Comparison of ENCODE assay signal across 17 mouse cellular contexts in the genomic region with DNA sequence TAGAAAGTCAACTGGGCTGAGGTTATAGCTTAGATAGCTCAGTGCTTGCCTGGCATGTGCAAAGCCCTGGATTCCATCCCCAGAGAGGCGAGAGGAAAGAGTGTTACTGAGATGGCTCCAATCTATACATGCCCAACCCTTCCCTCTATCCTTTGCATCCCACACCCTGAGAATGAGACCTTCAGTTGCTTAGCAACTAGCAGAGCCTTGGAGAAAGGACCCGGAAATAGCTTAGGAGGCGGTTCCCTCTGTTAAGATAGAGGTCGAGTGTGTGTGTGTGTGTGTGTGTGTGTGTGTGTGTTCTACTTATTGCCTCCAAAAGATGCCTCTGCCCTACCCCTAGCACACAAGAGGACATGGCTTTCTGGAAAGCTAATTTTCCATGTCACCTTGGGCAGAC. TPM values are rescaled to one million over a fixed set of nuclear protein-coding genes. Genes with fewer than 3 reads are reported as not detected.
DNase-seq lines count a peak whose midpoint lies in the region; ATAC-seq and TF ChIP-seq lines count a peak whose summit lies in the region.
"Had no signal": no experiment of that assay in that cellular context is flagged by ENCODE, and none has a peak within 500 bp of the region (broad histone marks: within the 10 kb centered on the region; RNA-seq: fewer than 3 reads in every experiment).

No protein-coding gene starts in this region.

- TF ChIP-seq CTCF in brain, embryonic 14.5 days (IDR thresholded peaks at IDR 0.05; ENCODE audit: borderline replicate concordance, extremely low read depth, insufficient read depth, insufficient read length) = no peak
- TF ChIP-seq CTCF in left cerebral cortex, adult 2 months (IDR thresholded peaks at IDR 0.05) = no peak

- no peak for ATAC-seq in cerebellum, adult (ENCODE audit: insufficient number of reproducible peaks, low FRiP score, low TSS enrichment)
- ATAC-seq: CD4-positive, CD25-positive, alpha-beta regulatory T cell, adult 4 months; intestine, embryonic 16.5 days; liver, embryonic 12.5 days had no signal

- no peak for TF ChIP-seq POLR2A in brain, embryonic 14.5 days (IDR thresholded peaks at IDR 0.05; ENCODE audit: borderline replicate concordance, extremely low read depth, insufficient read depth, insufficient read length, poor library complexity, severe bottlenecking)

- peak overlapping the region; percentile 82 for H3K27ac ChIP-seq in left cerebral cortex, adult 2 months
- H3K27ac ChIP-seq: embryonic facial prominence, embryonic 15.5 days; liver, embryonic 12.5 days; macrophage had no signal

- intact Hi-C loops in left cerebral cortex, adult 2 months (cut with DNase I) = no loop called here

- no peak overlapping the region for H3K4me3 ChIP-seq in left cerebral cortex, adult 2 months
- H3K4me3 ChIP-seq: embryonic facial prominence, embryonic 15.5 days; liver, embryonic 12.5 days had no signal

- peak; percentile 22 for DNase-seq in layer of hippocampus, adult 11-12 months (ENCODE audit: low spot score)
- no peak for DNase-seq in layer of hippocampus, adult 9-10 months (ENCODE audit: low spot score)
- DNase-seq in brain, embryonic 14.5 days (ENCODE audit: low read depth) = peak; percentile 76
- peak in 1 of 2 experiments; percentile 46 for DNase-seq in left cerebral cortex, adult 2 months (ENCODE audit: extremely low spot score in 1 of 2, low spot score in 2 of 2)
- DNase-seq in right cerebral cortex, postnatal 10 days (ENCODE audit: low spot score in 2 of 2) = peak; percentile 77 to 87
- no peak for DNase-seq in ovary, postnatal 36 days (ENCODE audit: low spot score)
- DNase-seq in spleen, postnatal 4 days (ENCODE audit: low spot score in 2 of 2) = no peak
- DNase-seq: cerebellum, adult 9-11 months; gastrocnemius, postnatal 14 days; thymus, adult 2 months had no signal

RNA-seq across cellular contexts. Expression of gene Srrm3, which starts 26.0 kb away (rescaled TPM):
- 57.1 and 82.6 TPM in 2 replicates for polyA plus RNA-seq in brain, embryonic 14.5 days (2012; rRNA removed)
- total RNA-seq in left cerebral cortex, adult 2 months (2021) = 100 to 1,000 TPM in 1 of 2 experiments, 10 to 100 TPM in 1; 97.9 to 109 TPM
- total RNA-seq: gastrocnemius, postnatal 14 days had no signal
- polyA plus RNA-seq: CD4-positive, CD25-positive, alpha-beta regulatory T cell, adult 4 months; liver, embryonic 12.5 days; macrophage had no signal

RNA-seq across cellular contexts. Expression of gene Mdh2, which starts 54.4 kb away (rescaled TPM):
- 476 and 499 TPM in 2 replicates for polyA plus RNA-seq in brain, embryonic 14.5 days (2012; rRNA removed)
- 100 to 1,000 TPM; 379 to 386 TPM for total RNA-seq in left cerebral cortex, adult 2 months (2021)

RNA-seq across cellular contexts. Expression of gene Styxl1, which starts 54.5 kb away (rescaled TPM):
- polyA plus RNA-seq in brain, embryonic 14.5 days (2012; rRNA removed) = 0.08 and 0.15 TPM in 2 replicates
- total RNA-seq in left cerebral cortex, adult 2 months (2021) = not detected
- total RNA-seq: gastrocnemius, postnatal 14 days had no signal
- polyA plus RNA-seq: liver, embryonic 12.5 days; macrophage; spleen, adult 2 months had no signal

RNA-seq across cellular contexts. Expression of gene Hspb1, which starts 55.0 kb away (rescaled TPM):
- polyA plus RNA-seq in brain, embryonic 14.5 days (2012; rRNA removed) = 17.2 and 27.4 TPM in 2 replicates
- total RNA-seq in left cerebral cortex, adult 2 months (2021) = 10 to 100 TPM; 19.2 to 19.3 TPM

Comparison
In these comparisons a context has a peak if more than half of its experiments do, and no peak if none do; other contexts are left out.
1. DNase-seq: peak in layer of hippocampus, adult 11-12 months (single experiment), brain, embryonic 14.5 days (single experiment) and right cerebral cortex, postnatal 10 days (2 of 2); none in layer of hippocampus, adult 9-10 months (single experiment), ovary, postnatal 36 days (single experiment) and spleen, postnatal 4 days (0 of 2).